Mouse (Mus musculus) forebrain, embryonic 15.5 days (tissue): ENCODE data around the gene Rara. TPM values are rescaled to one million over a fixed set of nuclear protein-coding genes. Genes with fewer than 3 reads are reported as not detected.

ENCODE experiments used
- ATAC-seq: fragments of 200-750 bp; cut with Nextera tagmentation; replicated peaks from 2 replicates; pipeline ENCODE4 v1.8.0; 2017; ENCODE audit warnings: mild to moderate bottlenecking, moderate TSS enrichment, moderate library complexity
- H3K27ac ChIP-seq: fragments of 300-500 bp; sonication (generic); replicated peaks from 2 replicates; pipeline ENCODE4 v1.5.1; 2015; ENCODE audit warnings: mild to moderate bottlenecking, inconsistent platforms
- H3K27me3 ChIP-seq: fragments of 300-500 bp; sonication (generic); 2 replicates; pipeline ENCODE4 v1.6.1; 2015; ENCODE audit warnings: inconsistent platforms
- H3K36me3 ChIP-seq: fragments of 300-500 bp; sonication (generic); 2 replicates; pipeline ENCODE4 v1.6.1; 2015; ENCODE audit warnings: mild to moderate bottlenecking, inconsistent platforms
- H3K4me1 ChIP-seq: fragments of 300-500 bp; sonication (generic); 2 replicates; pipeline ENCODE4 v1.6.1; 2015; ENCODE audit warnings: inconsistent platforms
- H3K4me2 ChIP-seq: fragments of 300-500 bp; sonication (generic); replicated peaks from 2 replicates; pipeline ENCODE4 v1.6.1; 2015; ENCODE audit warnings: mild to moderate bottlenecking, inconsistent platforms
- H3K4me3 ChIP-seq: fragments of 300-500 bp; sonication (generic); 2 replicates; pipeline ENCODE4 v1.5.1; 2015; ENCODE audit warnings: mild to moderate bottlenecking, inconsistent platforms
- H3K9ac ChIP-seq: fragments of 300-500 bp; sonication (generic); replicated peaks from 2 replicates; pipeline ENCODE4 v1.6.1; 2015; ENCODE audit warnings: mild to moderate bottlenecking, inconsistent platforms
- H3K9me3 ChIP-seq: fragments of 300-500 bp; sonication (generic); 2 replicates; pipeline ENCODE4 v1.6.1; 2016; ENCODE audit warnings: inconsistent platforms
- WGBS: fragments of 180-500 bp; shearing (Covaris S2); methylation state at CpG from one replicate; pipeline ENCODE4 v1.1.7; 2015; ENCODE audit warnings: mixed read lengths; 5-methylcytosine and 5-hydroxymethylcytosine counted together
- polyA plus RNA-seq: library from polyadenylated mRNA; unstranded; fragments of >200 nt; fragmentation: Nextera tagmentation; extraction: Ambion mirVana; gene quantifications from 2 replicates; pipeline ENCODE4 v1.2.1, GENCODE M21; 2015

Gene Rara
- polyA plus RNA-seq, 1 experiment from 2014 or later: 9.2 TPM

- H3K27ac ChIP-seq: peak overlapping the region; percentile 61
- no peaks in the 10 kb centered on the region for H3K9me3 ChIP-seq
- H3K4me2 ChIP-seq: no peak overlapping the region; the same call in 1 of the 2 replicates
- 57% methylated on average over 16 of the region's 16 CpGs for WGBS
- no peak overlapping the region for H3K4me3 ChIP-seq
- ATAC-seq: peak; percentile 73
- H3K4me1 ChIP-seq: peaks cover 46% of the 10 kb centered on the region
- no peaks in the 10 kb centered on the region for H3K36me3 ChIP-seq
- 0 out of 2 replicates have a peak overlapping the region, but pooled peaks have one; percentile 22 for H3K9ac ChIP-seq
- H3K27me3 ChIP-seq: no peaks in the 10 kb centered on the region
Observed at GRCm38 (mm10) chr11:98951026-98951906, 23.6 kb downstream of the Rara start.

GRCm38 (mm10) chr11:98952111-98952510 is 24.5 kb downstream of the Rara start:
- H3K9me3 ChIP-seq: no peaks in the 10 kb centered on the region
- peaks cover 46% of the 10 kb centered on the region for H3K4me1 ChIP-seq
- no peak overlapping the region for H3K4me3 ChIP-seq
- 95% methylated on average over 1 of the region's 1 CpGs for WGBS
- H3K4me2 ChIP-seq: no peak overlapping the region
- H3K9ac ChIP-seq: no peak overlapping the region
- no peak overlapping the region for H3K27ac ChIP-seq
- ATAC-seq: no peak
- no peaks in the 10 kb centered on the region for H3K36me3 ChIP-seq
- no peaks in the 10 kb centered on the region for H3K27me3 ChIP-seq

- no peak overlapping the region for H3K27ac ChIP-seq
- no peak overlapping the region for H3K4me3 ChIP-seq
- H3K4me1 ChIP-seq: peaks cover 46% of the 10 kb centered on the region
- no peaks in the 10 kb centered on the region for H3K27me3 ChIP-seq
- no peak overlapping the region for H3K4me2 ChIP-seq
- no peaks in the 10 kb centered on the region for H3K9me3 ChIP-seq
- H3K9ac ChIP-seq: no peak overlapping the region
- H3K36me3 ChIP-seq: no peaks in the 10 kb centered on the region
- no peak for ATAC-seq
- WGBS: 70% methylated on average over 2 of the region's 2 CpGs
Observed at GRCm38 (mm10) chr11:98952736-98953135, 25.1 kb downstream of the Rara start.

GRCm38 (mm10) chr11:98953361-98953760 is 25.7 kb downstream of the Rara start:
- H3K36me3 ChIP-seq: no peaks in the 10 kb centered on the region
- ATAC-seq: no peak
- H3K9me3 ChIP-seq: no peaks in the 10 kb centered on the region
- no peak overlapping the region for H3K4me2 ChIP-seq
- no peak overlapping the region for H3K4me3 ChIP-seq
- no peak overlapping the region for H3K27ac ChIP-seq
- H3K9ac ChIP-seq: no peak overlapping the region
- H3K4me1 ChIP-seq: peaks cover 46% of the 10 kb centered on the region
- no peaks in the 10 kb centered on the region for H3K27me3 ChIP-seq
- 10% methylated on average over 2 of the region's 2 CpGs for WGBS

GRCm38 (mm10) chr11:98953835-98954320 is 26.3 kb downstream of the Rara start:
- no peak overlapping the region for H3K4me3 ChIP-seq
- H3K9me3 ChIP-seq: no peaks in the 10 kb centered on the region
- H3K36me3 ChIP-seq: no peaks in the 10 kb centered on the region
- H3K4me2 ChIP-seq: peak overlapping the region; percentile 27; the same call in 1 of the 2 replicates
- no peak for ATAC-seq
- 0 out of 2 replicates have a peak overlapping the region, but pooled peaks have one; percentile 64 for H3K27ac ChIP-seq
- no peaks in the 10 kb centered on the region for H3K27me3 ChIP-seq
- WGBS: 37% methylated on average over 13 of the region's 13 CpGs
- no peak overlapping the region for H3K9ac ChIP-seq
- peaks cover 46% of the 10 kb centered on the region for H3K4me1 ChIP-seq

- Histone ChIP-seq H3K36me3 (no peaks in the 10 kb centered on the region), H3K9me3 (no peaks in the 10 kb centered on the region), H3K4me2 (peak overlapping the region; percentile 27), H3K9ac (no peak overlapping the region), H3K4me1 (peaks cover 47% of the 10 kb centered on the region), H3K27me3 (no peaks in the 10 kb centered on the region), H3K27ac (peak overlapping the region; percentile 64), H3K4me3 (no peak overlapping the region)
- peak; percentile 18; the same call in 1 of the 2 replicates for ATAC-seq
- 3% methylated on average over 10 of the region's 10 CpGs for WGBS
Observed at GRCm38 (mm10) chr11:98954373-98954772, 26.8 kb downstream of the Rara start.

GRCm38 (mm10) chr11:98954801-98955706 is 27.4 kb downstream of the Rara start:
- Histone ChIP-seq H3K4me1 (peaks cover 54% of the 10 kb centered on the region), H3K9me3 (no peaks in the 10 kb centered on the region), H3K9ac (no peak overlapping the region), H3K27ac (peak overlapping the region; percentile 64), H3K27me3 (no peaks in the 10 kb centered on the region), H3K36me3 (no peaks in the 10 kb centered on the region), H3K4me2 (peak overlapping the region; percentile 27; the same call in 1 of the 2 replicates), H3K4me3 (no peak overlapping the region)
- peak; percentile 41; the same call in 1 of the 2 replicates for ATAC-seq
- 16% methylated on average over 17 of the region's 17 CpGs for WGBS

- H3K4me1 ChIP-seq: peaks cover 56% of the 10 kb centered on the region
- H3K9ac ChIP-seq: no peak overlapping the region
- H3K27ac ChIP-seq: no peak overlapping the region
- H3K36me3 ChIP-seq: no peaks in the 10 kb centered on the region
- H3K9me3 ChIP-seq: no peaks in the 10 kb centered on the region
- ATAC-seq: no peak
- WGBS: 32% methylated on average over 7 of the region's 7 CpGs
- H3K4me2 ChIP-seq: no peak overlapping the region
- no peaks in the 10 kb centered on the region for H3K27me3 ChIP-seq
- H3K4me3 ChIP-seq: no peak overlapping the region
Observed at GRCm38 (mm10) chr11:98955707-98956235, 28.2 kb downstream of the Rara start.

GRCm38 (mm10) chr11:98956340-98956739 is 28.7 kb downstream of the Rara start:
- no peak for ATAC-seq
- 82% methylated on average over 10 of the region's 10 CpGs for WGBS
- Histone ChIP-seq H3K9ac (no peak overlapping the region), H3K36me3 (no peaks in the 10 kb centered on the region), H3K4me2 (no peak overlapping the region), H3K9me3 (no peaks in the 10 kb centered on the region), H3K27ac (no peak overlapping the region), H3K4me3 (no peak overlapping the region), H3K27me3 (no peaks in the 10 kb centered on the region; the same call in 1 of the 2 replicates), H3K4me1 (peaks cover 57% of the 10 kb centered on the region)

GRCm38 (mm10) chr11:98959437-98960312 is 32.1 kb downstream of the Rara start:
- under 1% methylated on average over 43 of the region's 43 CpGs for WGBS
- H3K27ac ChIP-seq: peak overlapping the region; percentile 65
- ATAC-seq: peak; percentile 30
- peak overlapping the region; percentile 98 for H3K4me2 ChIP-seq
- peak overlapping the region; percentile 62 for H3K4me3 ChIP-seq
- peaks cover 12% of the 10 kb centered on the region; the same call in 1 of the 2 replicates for H3K27me3 ChIP-seq
- no peaks in the 10 kb centered on the region for H3K9me3 ChIP-seq
- peak overlapping the region; percentile 54 for H3K9ac ChIP-seq
- H3K4me1 ChIP-seq: peaks cover 66% of the 10 kb centered on the region
- no peaks in the 10 kb centered on the region for H3K36me3 ChIP-seq
